Mouse (Mus musculus) kidney, adult 10 weeks (tissue): ENCODE data around the gene Ggct. TPM values are rescaled to one million over a fixed set of nuclear protein-coding genes. Genes with fewer than 3 reads are reported as not detected.

Source experiments
- polyA plus RNA-seq: library from polyadenylated mRNA; stranded (reverse); fragments of 350-450 nt; fragmentation: Illumina TruSeq; extraction: RNeasy Lipid Tissue Mini Kit (QIAGEN cat#74804); gene quantifications from one replicate; pipeline ENCODE4 v1.2.3, GENCODE M21; 2014; ENCODE audit warnings: low read depth, low replicate concordance

The Ggct gene
- 165 TPM for polyA plus RNA-seq

GRCm38 (mm10) chr6:54992734-54993260, at the start of gene Ggct:
Ggct (minus strand) TSS chr6:54992950.

GRCm38 (mm10) chr6:55037799-55038670, 45.3 kb upstream of the Ggct start, which contains the start of gene Gars:
Gars (plus strand) TSS chr6:55038007.

GRCm38 (mm10) chr6:54972111-54972928, 20.4 kb downstream of the Ggct start, which contains the start of gene Nod1:
Nod1 (minus strand) TSS chr6:54972612.

Other genes starting within 250 kb of the Ggct start
- 130 TPM for gene Znrf2, start 176.0 kb downstream of the Ggct start, polyA plus RNA-seq
- 6.2 TPM for gene Nod1, start 20.3 kb downstream of the Ggct start, polyA plus RNA-seq
- 94.5 TPM for gene Gars, start 45.1 kb upstream of the Ggct start, polyA plus RNA-seq
- not detected for gene Crhr2, start 140.1 kb upstream of the Ggct start, polyA plus RNA-seq
- gene Inmt, start 182.1 kb upstream of the Ggct start, polyA plus RNA-seq, result 58.6 TPM
- 4.6 TPM for gene Mindy4, start 210.4 kb upstream of the Ggct start, polyA plus RNA-seq